Mouse (Mus musculus) myocyte (in vitro differentiated cells): ENCODE measurements around the gene Btrc.

Experiments used
- CEBPB ChIP-seq: IDR thresholded peaks from 2 replicates; pipeline ENCODE4 v1.6.1; 2011; ENCODE audit warnings: mild to moderate bottlenecking, moderate library complexity; ENCODE audit not compliant: poor library complexity, insufficient read depth, severe bottlenecking
- MAX ChIP-seq: IDR thresholded peaks from one replicate; pipeline ENCODE4 v1.6.1; 2011; ENCODE audit warnings: low read depth, mild to moderate bottlenecking, control low read depth
- MYOD1 ChIP-seq, 3 experiments: IDR thresholded peaks; one replicate each; pipeline ENCODE4 v1.6.1; 2011; ENCODE audit warnings: control low read depth in 2 of 3, low read depth in 2 of 3, mild to moderate bottlenecking in 2 of 3, moderate library complexity in 1 of 3; ENCODE audit not compliant: insufficient read length in 2 of 3, control insufficient read depth in 1 of 3
- POLR2A ChIP-seq: IDR thresholded peaks from one replicate; pipeline ENCODE4 v1.6.1; 2011; ENCODE audit warnings: low read depth, mild to moderate bottlenecking, control low read depth, moderate library complexity; ENCODE audit not compliant: insufficient read length
- POLR2AphosphoS2 ChIP-seq: IDR thresholded peaks from one replicate; pipeline ENCODE4 v1.6.1; 2011; ENCODE audit warnings: low read depth, control low read depth; ENCODE audit not compliant: insufficient read length
- SRF ChIP-seq: IDR thresholded peaks from one replicate; pipeline ENCODE4 v1.6.1; 2011; ENCODE audit warnings: low read depth; ENCODE audit not compliant: control insufficient read depth, insufficient read length
- TCF12 ChIP-seq: IDR thresholded peaks from one replicate; pipeline ENCODE4 v1.6.1; 2011; ENCODE audit warnings: mild to moderate bottlenecking, control low read depth; ENCODE audit not compliant: poor library complexity, insufficient read depth, severe bottlenecking
- USF1 ChIP-seq: IDR thresholded peaks from one replicate; pipeline ENCODE4 v1.6.1; 2011; ENCODE audit warnings: low read depth, mild to moderate bottlenecking, control low read depth, moderate library complexity

DNA sequence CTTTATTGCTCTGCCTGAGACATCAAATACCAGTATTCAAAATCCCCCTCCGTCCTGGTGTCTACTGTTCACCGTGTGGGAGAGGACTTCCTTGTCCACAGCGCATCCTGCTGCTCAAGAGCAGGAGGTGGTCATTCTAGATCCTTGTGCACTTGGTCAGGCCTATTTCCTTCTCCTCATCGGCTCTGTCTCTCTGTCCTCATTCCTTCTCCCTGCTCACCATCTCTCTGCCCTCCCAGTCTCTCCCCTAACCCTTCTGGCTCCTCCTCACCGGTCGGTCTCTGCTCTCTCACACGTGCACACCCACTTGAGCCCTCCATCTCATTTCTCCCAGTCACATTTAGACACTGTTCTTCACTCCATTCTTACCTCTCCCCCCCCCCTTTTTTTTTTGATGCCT lies 127.7 kb downstream of the Btrc start:
- TF ChIP-seq POLR2A = no peak
- TF ChIP-seq CEBPB = no peak
- TF ChIP-seq MYOD1 (IDR thresholded peaks at IDR 0.05; ENCODE audit: control insufficient read depth in 1 of 3, insufficient read length in 2 of 3, low read depth in 2 of 3) = no peak
- no peak for TF ChIP-seq SRF
- TF ChIP-seq MAX = no peak
- no peak for TF ChIP-seq TCF12
- no peak for TF ChIP-seq USF1
- TF ChIP-seq POLR2AphosphoS2 = no peak
